Mouse (Mus musculus): Measurements from ENCODE around the gene Tmem25. TPM values are rescaled to one million over a fixed set of nuclear protein-coding genes. Genes with fewer than 3 reads are reported as not detected.

The Tmem25 gene
- 1.0 and 4.3 TPM in 2 replicates for polyA plus RNA-seq (2012; rRNA removed; ENCODE audit: low replicate concordance)

DNA sequence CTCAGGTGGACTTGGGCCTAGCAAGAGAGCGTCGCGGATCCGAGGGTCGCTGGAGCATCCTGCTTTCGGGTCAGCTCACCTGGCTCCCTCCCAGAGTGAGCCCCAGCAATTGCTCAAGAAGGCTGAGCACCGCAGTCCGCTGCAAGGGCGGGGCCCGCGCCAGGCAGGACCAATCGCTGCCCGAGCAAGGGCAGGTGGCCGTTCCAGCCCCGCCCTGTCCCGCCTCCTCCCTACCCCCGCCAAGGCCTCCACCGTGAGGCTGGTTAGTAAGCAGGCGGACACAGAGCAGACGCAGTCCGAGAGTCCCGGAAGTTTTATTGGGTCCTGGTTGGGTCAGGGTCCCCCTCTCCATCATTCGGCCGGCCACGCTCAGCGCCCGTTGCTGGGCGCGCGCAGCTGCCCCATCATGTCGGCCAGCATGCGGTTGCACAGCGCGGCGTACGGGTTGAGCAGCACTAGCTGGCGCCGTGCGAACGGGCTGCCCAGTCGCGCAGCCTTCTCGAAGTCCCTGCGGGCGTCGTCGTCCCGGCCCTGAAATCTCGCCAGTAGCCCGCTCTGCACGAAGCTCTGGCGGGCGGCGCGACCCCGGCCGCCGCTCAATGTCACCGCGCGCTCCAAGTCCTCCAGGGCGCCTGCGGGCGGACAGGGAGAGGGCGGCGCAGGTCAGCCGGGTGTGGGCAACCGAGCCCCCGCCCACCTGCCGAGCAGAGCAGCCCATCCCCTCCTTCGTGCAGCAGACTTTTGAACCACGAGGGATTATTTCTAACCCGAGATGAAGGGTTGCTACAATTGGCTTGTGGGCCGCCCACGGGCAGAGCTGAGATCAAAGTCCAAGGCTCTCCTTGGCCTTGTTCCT lies at the start of gene Tmem25:
TSS of gene Tmem25 (minus strand) at position 206 of the 856 bp plus-strand sequence.

DNA sequence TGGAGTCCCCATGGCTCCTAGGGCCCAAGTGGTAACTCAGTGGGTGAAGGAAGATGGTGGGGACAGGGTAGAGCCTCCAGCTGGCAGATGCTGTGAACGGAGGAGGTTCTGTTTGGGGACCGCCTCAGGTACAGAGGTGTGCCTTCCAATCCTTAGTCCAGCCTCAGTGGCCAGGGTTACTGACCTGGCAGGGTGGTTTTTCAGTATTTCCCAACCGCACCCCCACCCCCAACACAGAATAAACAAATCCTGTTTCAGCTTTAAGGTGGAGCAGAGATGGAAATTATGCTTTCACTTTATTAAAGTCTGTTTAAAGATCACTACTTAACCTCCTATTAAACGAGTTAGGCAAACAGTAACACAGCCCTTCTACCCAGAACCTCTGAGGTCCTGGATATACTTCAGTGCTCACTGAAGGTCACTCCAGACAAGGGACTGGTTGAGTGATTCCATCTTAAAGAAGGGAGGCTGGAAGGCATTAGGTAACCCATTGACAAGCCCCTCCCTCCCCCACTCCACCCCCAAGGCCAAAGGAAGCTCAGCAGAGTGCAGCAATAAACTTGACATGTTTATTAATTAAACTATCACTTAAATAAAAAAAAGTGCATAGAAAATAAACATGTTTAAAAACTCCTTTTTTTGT lies 3.8 kb upstream of the Tmem25 start, which contains the start of gene Ttc36:
TSS of gene Ttc36 (minus strand) at position 265 of the 643 bp plus-strand sequence.

DNA sequence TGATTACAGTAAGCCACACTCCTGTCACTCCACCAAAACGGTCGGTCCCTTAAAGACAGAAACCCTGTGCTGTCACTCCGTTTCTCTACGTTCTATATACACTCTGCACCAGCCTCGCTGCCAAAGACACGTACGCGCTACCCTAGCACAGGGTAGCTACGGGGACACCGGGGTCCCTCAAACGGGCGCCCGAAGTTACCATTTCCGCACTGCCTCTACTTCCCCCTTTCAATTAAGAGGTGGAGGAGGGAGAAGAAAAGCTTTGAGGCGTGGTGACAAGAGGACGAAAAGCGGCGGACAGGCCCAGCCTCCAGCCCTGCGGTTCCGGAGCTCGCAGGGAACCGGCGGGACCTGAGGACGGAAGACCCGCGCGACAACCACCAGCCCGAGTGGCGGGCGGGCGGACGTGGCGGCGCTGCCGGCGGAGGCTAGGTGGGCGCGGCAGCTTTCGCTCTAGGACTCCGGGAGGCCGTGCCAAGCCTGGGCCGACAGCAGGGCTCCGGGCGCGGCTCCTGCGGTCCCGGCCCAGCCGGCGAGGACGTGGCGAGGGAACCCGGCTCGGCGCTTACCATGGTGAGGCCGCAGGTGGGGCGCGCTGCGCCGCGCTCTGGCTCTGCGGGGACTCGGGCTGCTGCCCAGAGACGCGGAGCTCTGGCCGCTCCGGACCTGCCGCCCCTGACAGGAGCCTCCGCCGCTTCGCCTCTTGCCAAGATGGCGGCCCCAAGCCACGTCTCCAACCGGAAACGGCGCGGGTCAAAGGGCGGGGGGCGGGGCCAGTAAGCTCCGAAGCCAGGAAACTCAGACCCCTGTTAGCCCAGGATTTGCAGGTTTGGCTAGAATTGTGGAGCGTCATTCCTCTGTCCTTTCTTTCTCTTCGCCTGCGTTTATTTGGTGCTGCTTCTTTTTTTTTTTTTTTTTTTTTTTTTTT lies 31.7 kb downstream of the Tmem25 start, which contains the start of the genes Arcn1 and Ift46:
TSS of gene Arcn1 (minus strand) at position 745 of the 928 bp plus-strand sequence.
TSS of gene Ift46 (plus strand) at position 808 of the 928 bp plus-strand sequence.

Other genes with a start within 250 kb of the Tmem25 start
- gene Cxcr5, start 237.4 kb downstream of the Tmem25 start, polyA plus RNA-seq (2012; rRNA removed; ENCODE audit: low replicate concordance), result 0.24 and 0.46 TPM in 2 replicates
- 24.7 and 33.1 TPM in 2 replicates for gene Ddx6, start 194.4 kb downstream of the Tmem25 start, polyA plus RNA-seq (2012; rRNA removed; ENCODE audit: low replicate concordance)
- not detected in 2 replicates for gene Treh, start 126.1 kb downstream of the Tmem25 start, polyA plus RNA-seq (2012; rRNA removed; ENCODE audit: low replicate concordance)
- gene Phldb1, start 64.1 kb downstream of the Tmem25 start, polyA plus RNA-seq (2012; rRNA removed; ENCODE audit: low replicate concordance), result 126 and 202 TPM in 2 replicates
- gene Arcn1, start 31.5 kb downstream of the Tmem25 start, polyA plus RNA-seq (2012; rRNA removed; ENCODE audit: low replicate concordance), result 53.1 and 68.4 TPM in 2 replicates
- 60.9 and 74.9 TPM in 2 replicates for gene Ift46, start 31.4 kb downstream of the Tmem25 start, polyA plus RNA-seq (2012; rRNA removed; ENCODE audit: low replicate concordance)
- gene Ttc36, start 3.8 kb upstream of the Tmem25 start, polyA plus RNA-seq (2012; rRNA removed; ENCODE audit: low replicate concordance), result 1.4 and 3.2 TPM in 2 replicates
- 13.3 and 29.7 TPM in 2 replicates for gene Kmt2a, start 82.0 kb upstream of the Tmem25 start, polyA plus RNA-seq (2012; rRNA removed; ENCODE audit: low replicate concordance)
- 364 and 507 TPM in 2 replicates for gene Atp5l, start 121.4 kb upstream of the Tmem25 start, polyA plus RNA-seq (2012; rRNA removed; ENCODE audit: low replicate concordance)
- 17.3 and 19.1 TPM in 2 replicates for gene Ube4a, start 166.3 kb upstream of the Tmem25 start, polyA plus RNA-seq (2012; rRNA removed; ENCODE audit: low replicate concordance)
- gene Cd3g, start 181.1 kb upstream of the Tmem25 start, polyA plus RNA-seq (2012; rRNA removed; ENCODE audit: low replicate concordance), result 0.43 and 0.90 TPM in 2 replicates
- gene Cd3d, start 182.5 kb upstream of the Tmem25 start, polyA plus RNA-seq (2012; rRNA removed; ENCODE audit: low replicate concordance), result 0.46 and 0.60 TPM in 2 replicates
- gene Cd3e, start 210.3 kb upstream of the Tmem25 start, polyA plus RNA-seq (2012; rRNA removed; ENCODE audit: low replicate concordance), result 1.0 and 1.3 TPM in 2 replicates
- 3.0 and 11.0 TPM in 2 replicates for gene Mpzl2, start 240.5 kb upstream of the Tmem25 start, polyA plus RNA-seq (2012; rRNA removed; ENCODE audit: low replicate concordance)

All from subcutaneous adipose tissue, adult 2 months (tissue).